Mouse (Mus musculus): Measurements from ENCODE around the gene Atpaf2. TPM values are rescaled to one million over a fixed set of nuclear protein-coding genes. Genes with fewer than 3 reads are reported as not detected.

The Atpaf2 gene
- total and polyA plus RNA-seq, 3 experiments: 47.8 to 79.2 (median 78.6) TPM

DNA sequence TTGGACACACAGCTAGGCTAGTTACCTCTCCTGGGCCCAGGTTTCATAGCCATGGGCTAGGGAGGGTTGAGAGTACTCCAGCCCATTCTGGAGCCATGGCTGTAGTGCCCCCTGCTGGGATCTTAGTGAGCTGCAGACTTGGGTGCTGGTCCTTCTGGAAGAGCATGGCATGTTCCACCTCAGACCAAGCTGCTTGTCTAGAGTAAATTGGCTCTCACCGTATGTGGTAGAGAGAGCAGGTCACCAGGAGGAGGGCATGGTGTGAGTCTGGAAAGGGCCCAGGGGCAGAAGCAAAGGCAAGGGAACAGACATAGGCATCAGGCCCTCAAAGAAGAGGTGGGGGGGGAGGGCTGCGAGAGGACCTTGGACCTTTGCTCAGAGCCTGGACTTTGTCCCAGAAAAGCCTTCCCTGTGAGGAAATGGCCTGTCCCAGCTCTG is 47.7 kb upstream of the Atpaf2 start:
- H3K9ac ChIP-seq (ENCODE audit: insufficient read depth, low read depth): no peak overlapping the region
- peaks cover 88 to 99% of the 10 kb centered on the region in 2 experiments for H3K36me3 ChIP-seq (replicated peaks in 1 of 2; ENCODE audit: control insufficient read depth in 1 of 2, insufficient read depth in 1 of 2, low read length in 1 of 2)

DNA sequence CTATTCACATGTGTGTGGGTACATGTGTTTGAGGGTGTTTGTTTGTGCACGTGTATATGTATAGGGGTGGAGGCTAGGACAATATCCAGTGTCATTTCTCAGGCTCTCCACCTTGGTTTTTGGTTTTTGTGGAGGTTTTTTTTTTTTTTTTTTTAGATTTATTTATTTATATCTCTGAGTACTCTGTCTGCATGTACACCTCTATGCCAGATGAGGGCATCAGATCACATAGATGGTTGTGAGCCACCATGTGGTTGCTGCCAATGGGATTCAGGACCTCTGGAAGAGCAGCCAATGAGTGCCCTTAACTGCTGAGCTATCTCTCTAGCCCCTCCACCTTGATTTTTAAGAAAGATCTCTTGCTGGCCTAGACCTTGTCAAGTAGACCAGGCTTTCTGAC is 39.7 kb upstream of the Atpaf2 start:
- Histone ChIP-seq H3K9ac (ENCODE audit: insufficient read depth, low read depth) (no peak overlapping the region), H3K4me2 (ENCODE audit: insufficient read depth, low read depth, poor library complexity, severe bottlenecking) (no peak overlapping the region), H3K4me1 (ENCODE audit: control insufficient read depth in 1 of 2, insufficient read depth in 2 of 2) (peaks cover 8 to 26% of the 10 kb centered on the region in 2 experiments), H3K36me3 (replicated peaks in 1 of 2; ENCODE audit: control insufficient read depth in 1 of 2, insufficient read depth in 1 of 2, low read length in 1 of 2) (peaks cover 69 to 73% of the 10 kb centered on the region in 2 experiments), H3K4me3 (replicated peaks in 1 of 3; ENCODE audit: low read depth in 2 of 3, low read length in 2 of 3, poor library complexity in 1 of 3) (no peak overlapping the region), H3K27ac (ENCODE audit: insufficient read depth, low read depth) (no peak overlapping the region), H3K27me3 (replicated peaks) (no peaks in the 10 kb centered on the region), H3K79me2 (replicated peaks; ENCODE audit: control insufficient read depth, extremely low read depth, insufficient read depth, poor library complexity, severe bottlenecking) (peaks cover 18% of the 10 kb centered on the region), H3K9me3 (replicated peaks; ENCODE audit: low read length) (no peaks in the 10 kb centered on the region)
- in situ Hi-C loops (cut with MboI; ENCODE audit: low pct_ligation_motif_present, low pct_unique_long_range_greater_than_20kb, low sequenced_read_pairs) (no loop called here), dilution Hi-C loops (cut with MboI; ENCODE audit: extremely low pct_ligation_motif_present, extremely low pct_unique_long_range_greater_than_20kb, low sequenced_read_pairs) (no loop called here)
- no peak for TF ChIP-seq USF1 (IDR thresholded peaks at IDR 0.05; ENCODE audit: low read depth, low read length)
- peak in 1 of 2 experiments; percentile 42; a peak in 2 of 4 replicates for TF ChIP-seq CTCF (conservative IDR thresholded peaks at IDR 0.05 in 1 of 2, IDR thresholded peaks at IDR 0.05 in 1 of 2; ENCODE audit: low read depth in 2 of 2, low read length in 2 of 2)
- no peak for TF ChIP-seq RAD21 (IDR thresholded peaks at IDR 0.05; ENCODE audit: low read depth, low read length)
- DNase-seq (ENCODE audit: extremely low read depth): peak; percentile 28

More for the DNA sequence above, 47.7 kb upstream of the Atpaf2 start:
- Histone ChIP-seq H3K4me3 (replicated peaks in 1 of 3; ENCODE audit: low read depth in 2 of 3, low read length in 2 of 3, poor library complexity in 1 of 3) (no peak overlapping the region), H3K27me3 (replicated peaks) (no peaks in the 10 kb centered on the region), H3K79me2 (replicated peaks; ENCODE audit: control insufficient read depth, extremely low read depth, insufficient read depth, poor library complexity, severe bottlenecking) (no peaks in the 10 kb centered on the region), H3K9me3 (replicated peaks; ENCODE audit: low read length) (no peaks in the 10 kb centered on the region), H3K27ac (ENCODE audit: insufficient read depth, low read depth) (no peak overlapping the region), H3K4me2 (ENCODE audit: insufficient read depth, low read depth, poor library complexity, severe bottlenecking) (no peak overlapping the region), H3K4me1 (ENCODE audit: control insufficient read depth in 1 of 2, insufficient read depth in 2 of 2) (no peaks in the 10 kb centered on the region)
- TF ChIP-seq CHD2 (IDR thresholded peaks at IDR 0.05; ENCODE audit: low read length) (no peak), JUND (conservative IDR thresholded peaks at IDR 0.05; ENCODE audit: low read depth, low read length) (no peak), SMC3 (IDR thresholded peaks at IDR 0.05; ENCODE audit: low read depth, low read length) (peak; percentile 49), RAD21 (IDR thresholded peaks at IDR 0.05; ENCODE audit: low read depth, low read length) (peak; percentile 61), ELF1 (IDR thresholded peaks at IDR 0.05; ENCODE audit: low read depth, low read length) (no peak), NELFE (IDR thresholded peaks at IDR 0.05; ENCODE audit: low read depth, low read length) (no peak), ZC3H11A (IDR thresholded peaks at IDR 0.05; ENCODE audit: low read depth, low read length) (no peak), MAX (IDR thresholded peaks at IDR 0.05; ENCODE audit: low read length) (no peak), CTCF (conservative IDR thresholded peaks at IDR 0.05 in 1 of 2, IDR thresholded peaks at IDR 0.05 in 1 of 2; ENCODE audit: low read depth in 2 of 2, low read length in 2 of 2) (peak; percentile 64 to 73), NRF1 (IDR thresholded peaks at IDR 0.05; ENCODE audit: low read depth, low read length) (no peak), RCOR1 (conservative IDR thresholded peaks at IDR 0.05; ENCODE audit: low read depth, low read length) (no peak), MYC (IDR thresholded peaks at IDR 0.05; ENCODE audit: low read depth, low read length) (no peak), POLR2A (IDR thresholded peaks at IDR 0.05; ENCODE audit: low read depth, low read length) (peak; percentile 30; the same call in 1 of the 2 replicates)
- in situ Hi-C loops (cut with MboI; ENCODE audit: low pct_ligation_motif_present, low pct_unique_long_range_greater_than_20kb, low sequenced_read_pairs): no loop called here
- dilution Hi-C loops (cut with MboI; ENCODE audit: extremely low pct_ligation_motif_present, extremely low pct_unique_long_range_greater_than_20kb, low sequenced_read_pairs): no loop called here
- peak; percentile 60 for DNase-seq (ENCODE audit: extremely low read depth)

DNA sequence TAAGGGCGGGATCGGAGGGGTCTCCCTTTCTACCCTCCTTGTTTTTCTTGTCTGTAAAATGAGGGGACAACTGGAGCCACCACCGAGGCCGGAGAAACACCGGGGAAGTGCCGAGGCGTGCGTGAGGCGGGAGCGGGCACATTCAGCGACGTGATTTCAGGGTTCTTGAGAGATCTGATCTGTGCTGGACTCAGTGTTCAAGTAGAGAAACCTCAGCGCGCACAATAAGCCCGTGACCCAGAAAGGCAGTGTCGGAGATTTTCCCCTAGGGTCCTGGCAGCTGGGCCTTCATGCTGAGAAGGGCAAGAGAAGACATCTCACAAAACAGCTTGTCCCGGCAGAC is 36.5 kb upstream of the Atpaf2 start:
- H3K27ac ChIP-seq (ENCODE audit: insufficient read depth, low read depth): no peak overlapping the region; the same call in 1 of the 2 replicates

More for the DNA sequence above, 36.5 kb upstream of the Atpaf2 start:
- DNase-seq (ENCODE audit: extremely low read depth): no peak
- Histone ChIP-seq H3K4me3 (replicated peaks in 1 of 3; ENCODE audit: low read depth in 2 of 3, low read length in 2 of 3, poor library complexity in 1 of 3) (peak overlapping the region; percentile 71 to 98 (median 89)), H3K36me3 (replicated peaks in 1 of 2; ENCODE audit: control insufficient read depth in 1 of 2, insufficient read depth in 1 of 2, low read length in 1 of 2) (peaks cover 37 to 41% of the 10 kb centered on the region in 2 experiments), H3K79me2 (replicated peaks; ENCODE audit: control insufficient read depth, extremely low read depth, insufficient read depth, poor library complexity, severe bottlenecking) (peaks cover 18% of the 10 kb centered on the region), H3K4me1 (ENCODE audit: control insufficient read depth in 1 of 2, insufficient read depth in 2 of 2) (peaks cover 8 to 26% of the 10 kb centered on the region in 2 experiments), H3K4me2 (ENCODE audit: insufficient read depth, low read depth, poor library complexity, severe bottlenecking) (peak overlapping the region; percentile 84), H3K9me3 (replicated peaks; ENCODE audit: low read length) (no peaks in the 10 kb centered on the region), H3K9ac (ENCODE audit: insufficient read depth, low read depth) (peak overlapping the region; percentile 98), H3K27me3 (replicated peaks) (no peaks in the 10 kb centered on the region)
- dilution Hi-C loops (cut with MboI; ENCODE audit: extremely low pct_ligation_motif_present, extremely low pct_unique_long_range_greater_than_20kb, low sequenced_read_pairs) (no loop called here), in situ Hi-C loops (cut with MboI; ENCODE audit: low pct_ligation_motif_present, low pct_unique_long_range_greater_than_20kb, low sequenced_read_pairs) (no loop called here)
- TF ChIP-seq BHLHE40 (IDR thresholded peaks at IDR 0.05; ENCODE audit: low read depth, low read length) (no peak; the same call in 1 of the 2 replicates), CTCF (conservative IDR thresholded peaks at IDR 0.05 in 1 of 2, IDR thresholded peaks at IDR 0.05 in 1 of 2; ENCODE audit: low read depth in 2 of 2, low read length in 2 of 2) (no peak), NELFE (IDR thresholded peaks at IDR 0.05; ENCODE audit: low read depth, low read length) (no peak), RCOR1 (conservative IDR thresholded peaks at IDR 0.05; ENCODE audit: low read depth, low read length) (no peak; the same call in 1 of the 2 replicates), SIN3A (IDR thresholded peaks at IDR 0.05; ENCODE audit: low read length) (no peak; the same call in 1 of the 2 replicates), CHD1 (IDR thresholded peaks at IDR 0.05; ENCODE audit: low read depth, low read length) (no peak), SMC3 (IDR thresholded peaks at IDR 0.05; ENCODE audit: low read depth, low read length) (no peak), PAX5 (IDR thresholded peaks at IDR 0.05; ENCODE audit: low read length) (no peak), POLR2AphosphoS2 (IDR thresholded peaks at IDR 0.05; ENCODE audit: low read depth, low read length) (no peak), POLR2A (IDR thresholded peaks at IDR 0.05; ENCODE audit: low read depth, low read length) (no peak), MAX (IDR thresholded peaks at IDR 0.05; ENCODE audit: low read length) (no peak), RAD21 (IDR thresholded peaks at IDR 0.05; ENCODE audit: low read depth, low read length) (no peak), NRF1 (IDR thresholded peaks at IDR 0.05; ENCODE audit: low read depth, low read length) (no peak), USF2 (conservative IDR thresholded peaks at IDR 0.05; ENCODE audit: low read depth, low read length) (no peak), E2F4 (IDR thresholded peaks at IDR 0.05; ENCODE audit: insufficient replicate concordance, low read depth, low read length) (no peak)

Measured in CH12.LX (cell line).